Mouse (Mus musculus) embryonic fibroblast, embryonic 13.5 days (primary cell): ENCODE results near the gene Atp1b2.

Experiments used
- CTCF ChIP-seq: IDR thresholded peaks from 2 replicates; pipeline ENCODE4 v1.5.1; 2011; ENCODE audit warnings: mild to moderate bottlenecking, control low read depth, low read length, moderate library complexity, borderline replicate concordance; ENCODE audit not compliant: insufficient read depth
- POLR2A ChIP-seq: IDR thresholded peaks from 2 replicates; pipeline ENCODE4 v1.6.1; 2011; ENCODE audit warnings: low read depth, mild to moderate bottlenecking, control low read depth, low read length, moderate library complexity

DNA sequence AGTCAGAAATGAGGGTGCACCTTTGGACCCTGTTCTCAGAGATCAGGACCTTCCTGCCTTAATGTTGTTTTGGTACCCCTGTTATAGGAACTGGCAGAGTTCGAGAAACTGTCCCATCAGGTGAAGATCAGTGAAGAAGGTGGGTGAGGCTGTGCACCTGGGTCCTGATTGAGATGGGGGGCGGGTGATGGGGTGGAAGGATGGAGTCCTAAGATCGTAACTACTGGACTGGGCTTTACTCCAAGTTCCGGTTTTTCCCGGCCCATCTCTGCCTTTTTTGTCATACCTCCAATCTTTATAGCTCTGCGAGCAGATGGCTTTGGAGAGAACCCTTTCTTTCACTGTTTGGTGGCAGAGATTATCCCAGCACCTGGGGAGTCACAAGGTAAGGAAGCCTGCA lies 16.7 kb upstream of the Atp1b2 start:
- TF ChIP-seq POLR2A (no peak), CTCF (no peak)
